Mouse (Mus musculus) hindlimb bud, embryonic 11.5 days (tissue): ENCODE measurements at regions not wholly inside any gene's neighbourhood (a gene's known extent, or its start where the extent isn't known, plus 50 kb on each side); places are given as distances from the start of the nearest gene placed in this dataset.
"Not testable (repeated sequence)": the region's sequence is repeated elsewhere in the genome, so short reads cannot be mapped to it uniquely, and the experiment has no call there.

Experiments
- DNase-seq: peaks from one replicate; pipeline ENCODE4 v3.0.0-alpha.2; 2012; ENCODE audit warnings: low read depth, low spot score; ENCODE audit errors: extremely low spot score

DNA sequence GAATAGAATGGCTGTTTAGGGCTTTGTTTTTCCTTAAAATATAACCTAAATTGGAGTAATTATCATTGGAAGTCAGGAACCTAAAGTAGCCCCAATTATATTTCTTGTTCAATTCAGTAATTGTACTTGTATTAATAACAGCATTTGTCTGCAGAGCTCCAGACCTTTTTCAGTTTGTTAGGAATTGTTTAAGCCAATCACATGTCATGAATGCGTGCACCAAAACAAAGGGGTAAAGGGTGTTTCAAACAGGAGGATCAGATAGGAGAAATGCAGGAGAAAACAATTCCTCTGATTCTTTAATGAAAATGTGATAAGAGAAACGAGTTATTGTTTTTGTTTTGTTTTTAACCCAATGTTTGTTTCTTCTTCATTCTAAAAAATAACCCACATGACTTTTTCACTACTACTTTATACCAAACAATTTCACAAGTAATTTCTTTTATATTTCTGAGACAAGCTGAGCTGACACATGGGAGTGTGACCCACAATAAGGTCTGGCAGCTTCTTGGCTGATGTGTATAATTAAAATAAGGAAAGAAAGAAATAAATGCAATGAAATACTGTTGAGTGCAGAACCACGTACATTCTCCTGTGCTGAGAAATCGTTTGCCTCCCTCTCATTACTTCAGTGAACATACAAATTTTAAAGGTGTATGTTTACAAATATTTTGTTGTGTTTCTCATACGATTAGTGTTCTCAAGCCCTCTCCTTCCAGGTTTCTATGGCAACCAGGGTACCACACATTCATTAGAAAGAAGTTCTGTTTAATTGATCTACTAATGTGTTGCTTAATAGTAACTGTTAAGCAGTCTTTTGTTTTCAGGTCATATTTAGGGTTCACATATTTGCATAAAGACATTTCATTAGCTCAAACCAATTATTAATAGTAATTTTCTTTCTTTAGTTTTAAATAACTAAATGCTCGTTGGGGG is 397.7 kb downstream of the Isl1 start:
- DNase-seq: no peak

DNA sequence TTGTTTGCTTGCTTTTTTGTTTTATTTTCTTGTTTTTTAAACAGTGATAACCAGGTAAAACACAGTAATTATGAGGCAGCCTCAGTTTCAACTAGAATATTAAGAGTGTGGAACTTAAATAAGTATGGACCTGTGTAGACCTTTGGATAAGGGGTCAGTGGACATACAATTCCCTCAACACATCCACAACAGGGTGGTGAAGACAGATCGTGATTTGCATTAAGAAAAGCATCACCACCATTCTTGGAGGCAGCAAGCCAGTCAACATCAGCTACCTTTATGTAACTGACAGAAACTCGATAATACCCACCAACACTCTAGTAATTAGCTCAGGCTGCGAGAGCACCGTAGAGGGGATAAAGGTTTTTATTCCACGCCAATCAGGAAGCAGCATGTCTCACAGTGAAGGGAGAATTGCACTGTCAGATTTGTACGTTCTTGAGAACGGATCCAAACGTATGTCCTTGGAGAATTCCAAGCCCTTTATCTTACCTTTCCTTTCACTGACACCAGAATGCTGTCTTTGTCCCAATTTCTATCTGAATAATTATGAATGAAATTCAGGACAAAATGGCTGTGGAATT is 398.5 kb downstream of the Isl1 start:
- DNase-seq: no peak

DNA sequence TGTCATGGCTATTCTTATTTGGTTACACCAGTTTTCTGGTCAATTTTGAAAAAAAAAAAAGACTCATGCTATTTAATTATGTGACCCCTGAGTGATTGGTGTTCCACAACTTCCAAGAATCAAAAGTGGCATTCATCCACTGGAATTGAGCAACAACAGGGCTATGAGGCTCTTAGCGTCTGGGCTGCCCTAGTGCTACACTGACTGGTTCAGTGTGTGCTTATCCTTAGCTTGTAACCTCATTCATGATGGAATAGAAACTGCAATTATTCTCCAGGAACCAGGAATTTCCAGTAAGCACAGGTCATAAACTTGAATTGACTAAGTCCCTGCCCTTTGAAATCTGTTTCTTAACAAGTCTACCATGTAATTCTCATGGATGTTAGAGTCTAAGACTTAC is 428.9 kb downstream of the Isl1 start:
- no peak for DNase-seq

DNA sequence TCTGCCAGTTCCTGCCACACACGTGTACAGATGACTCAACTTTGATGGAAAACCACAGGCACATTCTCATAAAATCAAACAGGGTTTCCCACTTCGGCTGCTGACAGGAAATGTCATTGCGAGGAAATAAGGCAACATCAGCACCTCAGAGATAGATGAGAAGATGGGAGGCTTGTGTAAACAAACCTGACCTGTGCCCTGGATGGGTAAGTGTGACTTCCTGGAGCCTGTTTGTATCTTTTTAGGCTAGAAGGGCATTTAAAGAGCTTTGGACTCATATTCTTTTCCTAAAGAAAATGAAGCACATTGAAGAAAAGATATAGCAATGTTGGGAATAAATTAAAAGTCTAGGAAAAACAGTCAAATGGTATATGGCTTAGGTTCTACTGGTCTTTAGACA is 449.0 kb downstream of the Isl1 start:
- DNase-seq: no peak

DNA sequence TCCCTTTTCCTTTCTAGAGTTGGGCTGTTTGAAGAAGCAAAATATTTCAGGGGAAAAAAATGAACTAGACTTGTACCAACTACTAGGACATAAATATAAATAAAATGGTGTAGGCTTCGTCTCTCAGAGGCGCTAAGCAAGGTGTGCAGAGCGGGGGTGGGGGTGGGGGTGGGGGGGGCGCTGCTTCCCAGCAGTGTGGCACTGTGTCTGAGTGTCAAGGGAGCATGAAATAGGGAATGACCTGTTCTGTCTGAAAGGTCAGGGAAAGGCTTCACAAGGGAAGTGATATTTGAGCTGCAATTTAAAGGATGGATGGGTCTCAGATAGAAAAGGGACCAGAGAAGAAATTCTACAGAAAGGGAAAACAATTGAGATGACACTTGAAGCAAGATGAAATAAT is 452.9 kb downstream of the Isl1 start:
- DNase-seq: no peak

DNA sequence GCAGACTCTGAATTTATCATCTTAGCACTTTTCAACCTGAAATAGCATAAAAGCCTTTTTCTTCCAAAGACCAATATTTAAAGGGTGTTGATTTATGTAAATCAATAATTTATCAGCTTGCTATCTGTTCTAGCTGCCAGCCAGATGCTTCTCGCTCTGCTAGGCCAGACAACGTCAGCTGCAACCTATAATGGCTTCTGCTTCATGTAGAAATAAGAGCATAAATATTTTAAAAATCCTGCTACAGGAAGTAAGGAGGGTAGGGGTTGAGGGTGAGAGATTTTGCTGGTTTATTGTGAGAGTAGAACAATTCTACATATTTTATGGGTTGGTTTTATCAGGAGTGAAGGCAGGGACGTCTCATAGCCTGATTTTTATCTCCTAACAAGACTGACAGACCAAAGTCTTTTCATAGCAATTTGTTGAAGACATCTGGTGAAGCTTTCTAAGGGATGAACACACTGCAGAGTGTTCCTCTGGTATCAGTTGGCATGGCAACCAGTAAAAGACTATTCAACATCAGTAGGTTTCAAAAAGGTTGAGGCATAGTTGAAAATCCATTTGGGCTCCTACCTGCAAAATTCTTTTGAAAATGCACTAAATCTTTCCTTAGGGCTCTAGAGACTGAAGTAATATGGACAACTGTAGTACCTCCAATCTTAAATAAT is 456.7 kb downstream of the Isl1 start:
- DNase-seq: no peak

DNA sequence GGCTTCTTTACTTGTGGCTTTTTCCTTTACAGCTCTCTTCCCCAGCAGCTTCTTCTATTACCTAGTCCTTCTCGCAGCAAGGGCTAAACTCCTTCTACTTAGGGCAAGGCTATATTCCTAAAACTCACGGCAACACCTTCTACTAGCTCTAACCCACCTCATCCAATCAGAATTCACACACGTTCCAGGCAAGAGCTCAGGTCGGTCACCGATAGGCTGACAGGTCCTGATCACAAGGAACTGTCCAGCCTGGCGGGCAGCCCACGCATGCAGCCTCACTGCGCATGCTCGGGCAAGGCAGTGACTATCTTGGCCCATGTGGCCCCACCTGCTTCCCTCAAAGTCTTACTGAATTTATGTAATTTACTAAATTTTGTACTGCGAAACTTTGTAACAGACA is 466.4 kb downstream of the Isl1 start:
- DNase-seq: no peak

DNA sequence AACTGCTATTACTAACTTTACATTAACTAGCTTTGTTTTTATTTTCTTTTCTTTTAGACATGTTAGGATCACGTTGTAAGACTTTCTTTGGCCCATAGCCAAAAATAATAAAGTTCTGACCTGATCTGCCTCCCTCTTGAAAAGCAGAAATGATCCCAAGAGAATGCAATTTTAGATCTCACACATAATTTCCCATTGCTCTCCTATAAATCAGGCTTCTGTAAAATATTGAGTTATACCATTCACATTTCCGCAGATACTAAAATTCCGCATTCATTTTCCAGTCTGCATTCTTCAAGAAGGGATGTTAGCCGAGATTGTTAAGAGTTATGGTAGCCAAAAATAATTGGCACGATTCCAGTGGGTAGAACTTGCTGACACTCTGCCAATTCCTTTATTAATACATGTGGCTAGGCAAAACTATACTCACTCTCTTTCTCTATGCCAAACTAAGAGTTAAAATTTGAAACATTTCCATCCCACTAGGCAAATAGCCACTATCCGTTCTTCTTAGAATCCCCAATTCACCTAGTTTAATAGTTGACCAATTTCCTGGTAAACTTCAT is 473.2 kb downstream of the Isl1 start:
- DNase-seq: no peak

DNA sequence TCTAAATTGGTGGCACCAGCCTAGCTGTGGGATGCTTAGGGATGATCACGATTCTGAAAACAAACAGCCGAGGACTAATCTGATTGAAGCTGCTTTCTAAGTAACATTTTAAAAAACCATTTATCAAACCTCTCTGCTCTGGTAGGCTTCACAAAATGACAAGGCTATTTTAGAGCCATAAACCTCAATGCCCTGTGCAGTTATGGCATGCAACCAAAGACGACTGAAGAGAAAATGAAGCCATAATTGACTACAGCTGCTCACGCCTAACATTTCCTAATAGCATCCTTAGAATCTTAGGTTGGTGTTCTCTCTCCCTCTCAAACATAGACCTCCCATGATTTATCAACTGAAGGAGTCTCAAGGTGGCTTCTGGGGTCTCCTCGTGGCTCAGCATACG is 484.3 kb downstream of the Isl1 start:
- peak; percentile 44 for DNase-seq

DNA sequence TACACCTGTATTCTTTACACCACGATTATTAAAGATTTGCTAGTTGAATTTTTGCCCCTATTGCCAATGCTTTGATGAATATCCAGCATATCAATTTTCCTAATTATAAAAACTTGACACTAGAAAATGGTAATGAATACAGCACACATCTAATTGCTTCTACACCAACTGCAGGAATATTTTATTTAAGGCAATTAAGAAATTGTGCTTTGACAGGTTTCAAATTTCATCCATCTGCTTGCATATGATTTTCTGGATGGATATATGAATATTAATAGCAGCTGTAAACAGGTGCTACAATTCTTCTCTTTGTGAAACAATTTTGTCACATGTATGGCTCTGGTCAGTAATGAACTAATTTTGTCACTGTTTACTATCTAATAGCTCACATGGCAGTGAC is 487.0 kb downstream of the Isl1 start:
- no peak for DNase-seq

DNA sequence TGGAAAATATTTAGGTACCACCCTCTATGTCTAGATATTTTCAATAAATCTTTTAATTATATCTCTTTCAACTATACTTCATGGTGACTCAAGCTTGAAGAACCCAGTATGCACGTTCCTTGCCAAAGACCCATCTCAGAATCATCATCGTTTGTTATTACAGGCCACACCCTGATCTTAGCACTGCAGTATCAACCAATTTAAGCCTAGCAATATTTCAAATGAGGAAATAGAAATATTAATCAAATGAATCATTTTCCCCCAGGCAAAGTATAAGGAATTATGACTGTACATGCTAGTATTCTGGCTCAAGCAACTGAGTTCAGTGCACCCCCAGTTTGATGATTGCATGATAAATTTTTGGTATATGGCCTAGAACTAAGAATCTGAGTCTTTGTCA is 495.3 kb downstream of the Isl1 start:
- DNase-seq: no peak

DNA sequence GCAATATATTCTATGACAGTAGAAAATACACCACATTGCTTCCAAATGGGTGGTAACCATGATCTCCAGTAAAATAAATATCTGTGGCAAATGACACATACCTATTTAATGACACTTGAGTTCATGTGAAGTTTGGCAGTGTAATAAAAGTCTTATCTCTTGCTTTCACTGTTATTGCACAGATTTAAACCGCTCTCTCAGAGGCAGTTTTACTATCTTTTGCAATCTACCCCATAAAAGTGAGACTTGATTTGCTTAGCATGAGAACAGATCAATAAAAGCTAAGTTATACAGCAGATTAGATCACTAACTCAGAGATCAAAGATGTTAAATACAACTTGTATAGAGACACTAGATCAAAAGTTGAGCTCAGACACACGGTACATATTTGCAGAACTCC is 510.2 kb downstream of the Isl1 start:
- no peak for DNase-seq

DNA sequence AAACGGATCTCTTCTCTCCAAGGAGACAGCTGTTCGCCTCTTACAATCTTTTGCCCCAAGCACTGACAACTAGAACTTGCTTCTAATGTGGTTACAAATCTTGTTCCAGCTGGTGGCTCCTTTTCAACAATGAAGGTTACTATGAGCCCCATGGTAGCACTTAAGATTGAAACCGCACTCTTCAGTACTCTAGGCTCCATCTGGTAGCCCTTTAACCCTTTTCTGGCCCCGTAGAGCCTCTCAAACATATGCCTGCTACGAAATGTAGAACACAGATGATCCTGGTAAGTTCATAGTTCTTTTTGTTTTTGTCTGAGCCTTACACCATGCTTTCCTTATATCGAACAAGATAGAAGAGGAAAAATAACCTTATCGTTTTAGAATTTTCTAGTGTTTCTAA is 558.2 kb downstream of the Isl1 start:
- no peak for DNase-seq

DNA sequence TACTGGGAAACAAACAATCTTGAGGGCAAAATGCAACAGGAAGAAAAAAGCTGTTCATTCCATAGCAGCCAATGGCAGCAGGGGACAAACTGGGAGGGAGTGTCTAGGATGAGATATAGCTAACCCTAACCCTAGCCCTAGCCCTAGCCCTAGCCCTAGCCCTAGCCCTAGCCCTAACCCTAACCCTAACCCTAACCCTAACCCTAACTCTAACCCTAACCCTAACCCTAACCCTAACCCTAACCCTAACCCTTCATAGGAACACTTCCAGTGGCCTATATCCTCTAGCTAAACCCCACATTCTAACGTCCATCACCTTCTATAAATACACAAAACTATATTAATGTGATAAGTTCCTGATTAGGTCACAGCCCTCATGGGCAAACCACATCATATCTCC is 567.4 kb downstream of the Isl1 start:
- not testable (repeated sequence) for DNase-seq

DNA sequence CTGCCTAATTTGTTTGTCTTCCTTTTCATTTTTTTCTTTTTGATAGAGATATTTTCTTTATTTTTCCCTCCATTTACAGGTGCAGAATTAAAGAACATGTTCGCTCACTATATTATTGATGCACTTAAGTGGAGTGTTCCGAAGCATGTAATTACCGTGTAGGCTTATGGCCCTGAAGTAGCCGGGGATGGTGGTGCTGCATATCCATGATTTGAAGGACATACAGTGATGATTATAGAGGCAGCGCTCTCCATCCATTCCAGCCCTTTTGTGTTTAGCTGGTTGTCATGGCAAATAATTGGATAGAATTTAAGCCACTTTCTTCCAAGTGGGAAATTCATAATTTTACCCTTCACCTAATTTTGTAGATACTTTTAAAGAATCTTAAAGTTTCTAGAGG is 581.5 kb downstream of the Isl1 start:
- DNase-seq: no peak

DNA sequence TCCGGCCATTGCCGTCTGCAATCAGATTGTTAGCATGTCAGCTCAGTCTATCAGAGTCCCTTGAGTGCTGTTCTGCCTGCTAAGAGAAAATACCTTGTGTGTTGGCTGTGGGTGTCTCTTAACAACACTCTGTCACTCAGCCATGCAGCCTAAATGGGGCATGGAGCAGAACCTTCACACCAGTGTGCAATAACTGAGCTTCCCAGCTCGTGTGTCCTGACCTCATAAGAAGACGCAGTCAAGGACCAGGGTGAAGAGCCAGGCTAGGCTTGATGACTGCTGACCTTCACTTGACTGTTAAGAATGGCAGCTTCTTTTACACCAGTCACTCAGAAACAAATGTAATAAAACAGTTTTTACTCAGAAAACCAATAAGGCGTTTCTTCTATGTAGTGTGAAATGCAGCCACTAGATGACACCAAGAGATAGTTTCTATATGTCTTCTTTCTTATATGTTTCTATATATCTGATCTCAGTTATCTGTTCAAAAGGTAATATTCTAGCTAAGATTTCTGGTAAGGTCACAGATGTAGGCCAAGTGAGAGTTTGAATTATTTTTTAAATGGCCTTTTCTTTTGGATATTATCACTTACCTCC is 584.0 kb downstream of the Isl1 start:
- DNase-seq: no peak

DNA sequence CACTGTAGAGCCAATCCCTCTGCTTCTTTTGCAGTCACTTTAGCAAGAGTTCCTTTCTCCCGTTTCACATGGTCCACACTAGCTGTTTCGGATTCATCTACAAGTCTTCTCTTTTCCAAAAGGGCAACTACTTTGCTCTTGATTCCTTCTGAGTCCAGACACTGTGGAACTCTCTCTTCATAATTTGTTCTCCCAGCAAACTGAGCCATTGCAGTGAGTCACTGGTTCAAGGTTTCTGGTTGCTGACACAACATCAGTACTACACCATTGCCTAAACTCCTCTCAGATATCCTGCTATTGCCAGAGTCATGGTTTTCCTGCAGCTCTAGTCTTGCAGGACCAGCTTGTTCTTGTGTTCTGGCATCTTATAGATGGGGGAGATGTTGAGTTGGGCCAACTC is 590.2 kb downstream of the Isl1 start:
- no peak for DNase-seq

DNA sequence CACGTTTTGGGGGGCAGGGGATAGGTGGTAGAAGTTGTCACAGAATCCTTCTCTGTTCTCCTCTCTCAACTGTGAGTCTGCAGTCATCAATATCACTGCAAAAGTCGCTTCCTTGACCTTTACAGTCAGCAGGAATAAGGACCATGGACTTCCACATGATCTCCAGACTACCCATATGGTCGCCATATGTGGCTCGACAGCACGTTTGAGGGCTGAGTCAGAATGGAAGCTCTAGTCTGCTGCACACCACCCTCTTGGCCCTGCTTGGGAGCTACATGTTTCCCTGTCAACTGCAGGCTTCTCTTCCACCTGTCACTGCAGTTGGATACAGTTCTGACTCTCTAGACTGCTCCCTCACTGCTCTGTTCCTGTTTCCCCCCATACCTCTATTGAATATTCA is 590.6 kb downstream of the Isl1 start:
- no peak for DNase-seq

DNA sequence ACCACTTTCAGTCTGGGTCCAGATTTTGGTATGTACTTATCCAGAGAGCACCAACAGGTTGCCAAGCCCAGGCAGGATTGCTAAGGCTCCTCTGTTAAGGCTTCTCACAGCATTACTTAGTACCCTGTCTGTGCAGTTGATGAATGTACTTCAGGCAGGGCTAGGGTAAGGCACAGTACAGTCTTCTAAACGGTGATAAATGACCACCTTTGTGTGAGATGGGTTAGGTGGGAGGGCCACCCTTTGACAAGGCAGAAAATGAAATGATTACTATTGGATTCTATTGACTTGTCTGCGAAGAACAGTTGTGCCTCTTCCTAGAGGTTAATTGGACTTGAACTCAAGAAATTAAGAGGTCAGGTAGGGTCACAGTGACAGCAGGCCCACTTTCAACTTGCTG is 594.4 kb upstream of the Itga1 start:
- no peak for DNase-seq

DNA sequence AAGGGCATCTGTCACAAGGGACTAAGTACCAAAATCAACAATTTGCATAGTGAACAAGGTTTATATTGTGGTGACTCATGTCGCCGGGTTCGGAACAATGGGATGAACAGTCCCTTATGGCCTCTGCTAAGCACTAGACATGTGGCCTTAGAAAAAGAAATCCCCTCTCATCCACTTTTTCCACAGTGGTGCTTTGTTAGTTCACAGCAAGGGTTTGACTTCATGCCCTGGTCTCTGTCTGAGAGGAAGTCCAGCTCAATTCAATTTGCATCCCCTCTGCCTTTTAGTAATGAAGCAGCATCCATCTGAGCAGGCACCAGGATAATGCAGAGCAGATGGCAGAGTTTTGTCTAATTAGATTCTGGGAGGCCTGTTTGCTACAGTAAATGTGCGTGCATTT is 585.7 kb upstream of the Itga1 start:
- DNase-seq: peak; percentile 49

DNA sequence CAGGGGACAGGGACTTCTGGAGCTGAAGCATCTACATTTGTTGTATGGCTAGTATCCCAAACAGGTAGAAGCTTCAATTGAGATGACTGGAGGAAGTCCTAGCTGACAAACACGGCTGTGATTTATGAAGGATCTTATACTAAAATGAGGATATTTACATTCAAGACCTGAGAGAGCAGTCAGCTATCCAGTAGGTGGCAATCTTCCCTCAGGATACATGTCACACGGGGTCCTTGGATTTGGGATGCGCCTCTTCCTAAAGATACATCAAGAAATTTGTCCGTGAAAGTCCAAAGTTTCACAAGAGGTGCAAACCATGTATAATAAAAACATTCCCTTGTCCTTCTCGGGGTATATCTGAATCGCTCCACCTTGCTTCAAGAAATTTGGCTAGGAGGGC is 577.8 kb upstream of the Itga1 start:
- no peak for DNase-seq
